Mouse (Mus musculus): ENCODE data around the gene Ccdc12. TPM values are rescaled to one million over a fixed set of nuclear protein-coding genes. Genes with fewer than 3 reads are reported as not detected.
"Not testable (repeated sequence)": the region's sequence is repeated elsewhere in the genome, so short reads cannot be mapped to it uniquely, and the experiment has no call there.

Ccdc12 gene
- total RNA-seq, 1 experiment from 2014 or later: 60.4 TPM

DNA sequence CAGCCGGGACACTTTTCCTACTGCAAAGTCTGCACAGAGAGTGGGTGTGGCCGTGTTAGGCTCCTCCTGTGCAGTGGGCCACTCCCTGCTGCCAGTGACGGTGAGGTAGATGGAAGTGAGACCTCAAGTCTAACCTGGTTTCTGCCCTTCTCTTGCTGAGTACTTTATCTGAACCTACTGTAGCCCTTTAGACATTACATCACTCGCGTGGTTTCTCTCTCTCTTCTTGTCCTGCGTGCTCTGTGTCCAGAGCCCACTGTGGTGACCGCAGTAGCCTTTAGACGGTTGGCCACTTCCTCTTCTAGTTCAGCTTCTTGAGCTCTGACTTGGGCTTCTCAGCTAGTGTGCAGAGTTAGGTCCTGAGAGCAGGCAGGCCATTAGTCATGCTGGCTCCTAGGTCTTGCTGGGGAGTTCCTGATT is 20.2 kb downstream of the Ccdc12 start:
- DNase-seq: no peak

- DNase-seq: no peak
Measured at GRCm38 (mm10) chr9:110678886-110679285, 22.6 kb downstream of the Ccdc12 start.

- DNase-seq: no peak
Measured at GRCm38 (mm10) chr9:110680736-110681507, 24.6 kb downstream of the Ccdc12 start.

- peak; percentile 66 for DNase-seq
Measured at GRCm38 (mm10) chr9:110681817-110682216, 25.5 kb downstream of the Ccdc12 start.

- peak; percentile 64 for DNase-seq
Measured at GRCm38 (mm10) chr9:110682255-110682654, 26.0 kb downstream of the Ccdc12 start.

DNA sequence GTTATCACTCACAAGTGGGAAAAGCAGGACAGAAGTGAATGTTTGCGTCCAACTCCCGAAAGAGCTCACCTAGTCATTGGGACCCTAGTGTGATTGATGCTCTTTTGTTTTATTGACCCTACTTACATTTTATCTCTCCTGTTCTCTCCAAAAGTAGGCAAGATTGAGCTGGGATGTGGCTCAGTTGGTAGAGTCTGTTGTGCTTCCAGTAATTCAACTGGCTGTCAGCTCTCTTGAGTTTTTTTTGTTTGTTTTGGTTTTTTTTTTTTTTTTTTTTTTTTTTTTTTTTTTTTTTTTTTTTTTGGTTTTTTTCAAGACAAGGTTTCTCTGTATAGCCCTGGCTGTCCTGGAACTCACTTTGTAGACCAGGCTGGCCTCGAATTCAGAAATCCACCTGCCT is 26.4 kb downstream of the Ccdc12 start:
- not testable (repeated sequence) for DNase-seq

DNA sequence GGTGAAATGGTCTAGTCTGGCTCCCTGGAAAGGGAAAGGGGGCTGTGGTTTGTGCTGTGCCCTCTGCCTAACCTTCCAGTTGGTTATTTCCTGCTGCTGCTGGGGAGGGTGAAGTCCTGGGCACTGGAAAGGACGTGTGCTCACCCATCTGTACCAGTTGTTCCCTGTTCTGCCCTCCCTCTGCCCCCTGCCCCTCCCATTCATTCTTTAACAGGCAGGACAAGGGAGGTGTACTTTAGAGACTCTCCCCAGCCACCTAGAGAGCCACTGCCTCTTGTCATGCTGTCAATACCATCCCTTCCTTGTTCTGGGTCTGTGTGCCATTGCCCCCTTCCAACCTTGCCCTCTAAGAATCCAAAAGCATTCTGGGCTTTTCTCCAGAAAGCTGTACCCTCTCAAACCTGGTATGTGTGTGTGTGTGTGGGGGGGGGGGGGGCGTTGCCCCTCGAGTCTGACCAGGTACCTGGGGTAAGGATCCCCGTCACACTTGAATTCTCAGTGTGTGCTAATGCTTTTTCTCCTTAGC is 27.3 kb downstream of the Ccdc12 start:
- no peak for DNase-seq

DNA sequence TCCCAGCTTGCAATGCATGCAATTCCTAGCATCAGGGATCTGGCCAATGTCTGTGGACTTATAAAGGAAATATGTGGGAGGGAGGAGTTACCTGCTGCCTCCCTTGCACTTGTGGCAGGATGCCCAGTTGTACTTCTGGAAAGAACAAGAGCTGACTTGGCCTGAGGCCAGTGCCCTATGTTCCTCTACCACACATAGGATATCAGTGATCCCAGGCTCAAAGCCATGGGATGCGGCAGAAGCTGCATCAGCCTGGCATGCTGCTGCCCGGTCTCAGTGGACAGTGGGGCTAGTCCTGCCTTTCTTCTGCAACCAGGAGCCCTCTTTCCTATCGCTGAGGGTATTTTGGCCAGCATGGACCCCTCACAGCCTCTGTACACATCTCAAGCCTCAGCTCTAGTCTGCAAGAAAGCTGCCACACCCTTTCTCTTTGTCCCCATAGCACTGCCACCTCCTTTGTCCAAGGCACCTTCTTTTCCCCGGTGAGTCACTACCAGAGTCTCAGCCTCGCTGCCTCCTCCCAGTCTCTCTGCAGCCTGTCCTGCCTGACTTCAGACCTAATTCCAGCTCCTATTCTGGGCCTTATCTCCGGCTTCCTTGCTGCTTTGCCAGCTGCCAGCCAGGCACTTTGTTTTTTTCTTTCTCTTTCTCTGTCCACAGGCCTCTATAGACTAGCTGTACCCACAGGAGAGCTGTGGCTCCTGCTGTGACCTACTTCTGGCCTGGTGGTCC is 28.0 kb downstream of the Ccdc12 start:
- peak; percentile 68 for DNase-seq

DNA sequence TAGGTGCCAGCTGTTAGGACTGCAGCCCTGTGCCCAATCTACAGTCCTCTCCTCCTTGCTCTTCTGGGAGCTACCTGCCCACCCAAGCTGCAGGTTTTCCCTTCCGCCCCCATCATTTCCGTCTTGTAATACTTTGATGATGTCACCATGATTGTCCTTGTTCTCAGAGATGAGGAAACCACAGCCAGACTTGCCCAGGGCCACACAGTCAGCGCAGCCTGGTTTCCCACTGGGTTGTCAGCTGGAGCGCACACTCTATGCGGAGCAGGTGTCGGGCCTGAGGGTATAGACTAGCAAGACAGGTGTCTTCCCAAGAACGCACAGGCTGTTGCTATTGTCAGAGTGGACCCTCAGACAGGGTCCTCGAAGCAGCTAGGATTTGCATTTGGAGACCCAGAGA is 28.9 kb downstream of the Ccdc12 start:
- DNase-seq: peak; percentile 77

DNA sequence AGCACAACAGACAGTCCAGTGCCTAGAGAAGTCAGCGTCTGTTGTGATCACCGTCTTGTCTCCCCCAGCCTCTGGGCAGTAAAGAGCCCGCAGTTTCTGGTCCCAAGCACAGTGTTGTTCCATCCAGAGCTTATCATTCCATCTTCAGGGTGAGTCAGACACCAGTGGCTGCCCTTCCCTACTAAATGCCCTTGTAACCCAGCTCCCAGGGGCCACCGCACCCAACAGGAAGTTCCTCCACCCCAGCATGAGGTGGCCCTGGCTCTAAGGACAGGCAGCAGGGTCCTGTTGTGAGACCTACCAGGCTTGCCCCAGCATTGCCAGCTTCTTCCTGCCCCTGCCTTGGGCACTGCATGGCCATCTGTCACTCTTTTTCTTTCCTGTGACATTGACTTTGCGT is 29.3 kb downstream of the Ccdc12 start:
- DNase-seq: peak; percentile 74

DNA sequence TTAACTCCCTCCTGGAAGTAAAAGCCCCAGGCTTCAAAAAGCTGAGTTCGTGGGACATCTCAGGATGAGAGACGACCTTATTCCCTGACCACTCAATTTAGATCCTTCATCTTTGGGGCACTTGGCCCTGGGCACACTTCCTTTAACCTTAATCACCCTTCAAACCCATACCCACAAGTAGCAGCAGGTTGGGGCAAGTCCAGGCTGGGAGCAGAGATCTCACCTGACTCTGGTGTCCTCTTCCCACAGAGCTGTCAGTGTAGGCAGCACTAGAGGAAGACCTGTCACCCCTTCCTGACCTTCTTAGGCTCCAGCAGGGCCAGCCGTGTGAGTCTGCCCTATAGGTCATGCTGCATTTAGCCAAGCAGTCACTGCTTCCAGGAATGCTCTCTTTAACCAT is 30.2 kb downstream of the Ccdc12 start:
- DNase-seq: no peak

GRCm38 (mm10) chr9:110687061-110687460 is 30.8 kb downstream of the Ccdc12 start:
- DNase-seq: no peak

GRCm38 (mm10) chr9:110687846-110688245 is 31.5 kb downstream of the Ccdc12 start:
- DNase-seq: peak; percentile 37

GRCm38 (mm10) chr9:110689261-110689779 is 33.0 kb downstream of the Ccdc12 start:
- no peak for DNase-seq

DNA sequence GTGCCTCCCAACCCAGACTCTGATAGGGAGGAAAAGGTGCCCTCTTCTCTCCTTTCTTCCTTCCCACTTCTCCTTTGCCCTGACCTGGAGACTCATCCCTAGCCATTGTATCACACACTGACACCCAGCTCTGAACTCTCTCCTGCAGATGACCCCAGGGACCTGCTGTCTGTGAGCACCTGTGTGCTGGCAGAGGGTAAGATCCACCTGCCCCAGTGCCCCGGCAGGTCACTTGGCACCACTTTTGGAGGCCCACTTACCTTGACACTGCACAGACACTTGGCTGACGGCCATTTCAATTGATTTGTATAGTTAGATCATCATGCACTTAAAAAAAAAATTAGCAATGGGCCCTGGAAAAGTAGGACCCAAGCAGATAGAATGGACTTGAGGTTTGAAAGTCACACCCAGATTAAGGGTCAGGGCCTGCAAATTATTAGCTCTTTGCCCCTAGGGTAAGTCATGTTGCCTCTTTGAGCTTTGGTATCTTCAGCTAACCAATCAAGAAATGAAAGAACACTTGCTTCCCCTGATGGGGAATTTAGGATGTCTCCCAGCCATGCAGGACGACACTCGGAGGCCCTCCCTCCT is 39.0 kb downstream of the Ccdc12 start:
- no peak for DNase-seq

DNA sequence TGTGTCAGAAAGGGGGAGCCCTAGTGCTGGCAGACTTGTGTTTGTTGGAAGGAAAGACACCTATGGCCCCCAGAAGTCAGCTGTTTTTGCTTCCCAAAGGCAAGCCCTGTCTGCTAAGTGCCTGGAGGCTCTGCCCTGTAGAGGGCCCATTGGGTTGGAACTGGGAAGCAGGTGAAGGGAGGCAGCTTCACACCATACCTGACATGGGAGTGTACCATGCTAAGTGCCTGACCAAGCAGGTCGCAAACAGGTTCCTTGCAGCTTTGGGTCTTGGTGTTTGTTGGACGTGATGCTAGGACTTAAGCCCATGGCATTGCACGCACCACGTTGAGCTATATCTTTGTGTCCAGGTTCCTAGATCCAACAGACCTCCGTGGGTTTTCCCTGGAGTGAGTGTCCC is 40.1 kb downstream of the Ccdc12 start:
- no peak for DNase-seq

DNA sequence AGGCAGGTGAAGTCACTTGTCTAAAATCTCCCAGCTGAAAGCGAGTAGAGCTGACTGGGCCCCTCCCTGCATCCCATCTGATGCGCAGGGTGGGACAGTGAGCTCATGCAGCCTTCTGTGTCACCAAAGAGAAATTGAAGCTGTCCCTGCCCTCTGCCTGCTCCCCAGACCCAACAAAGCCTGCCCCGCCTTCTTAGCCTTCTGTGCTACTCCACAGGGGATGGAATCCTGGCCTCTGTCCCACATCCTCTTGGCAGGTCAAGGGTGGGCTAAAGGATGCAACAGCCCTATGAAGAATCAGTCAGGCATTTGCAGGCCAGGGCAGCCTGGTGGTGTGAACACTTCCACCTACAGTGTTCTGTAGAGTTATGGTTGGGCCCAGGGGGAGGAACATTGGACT is 41.2 kb downstream of the Ccdc12 start:
- DNase-seq: peak; percentile 49

GRCm38 (mm10) chr9:110699574-110699973 is 43.3 kb downstream of the Ccdc12 start:
- DNase-seq: no peak

DNA sequence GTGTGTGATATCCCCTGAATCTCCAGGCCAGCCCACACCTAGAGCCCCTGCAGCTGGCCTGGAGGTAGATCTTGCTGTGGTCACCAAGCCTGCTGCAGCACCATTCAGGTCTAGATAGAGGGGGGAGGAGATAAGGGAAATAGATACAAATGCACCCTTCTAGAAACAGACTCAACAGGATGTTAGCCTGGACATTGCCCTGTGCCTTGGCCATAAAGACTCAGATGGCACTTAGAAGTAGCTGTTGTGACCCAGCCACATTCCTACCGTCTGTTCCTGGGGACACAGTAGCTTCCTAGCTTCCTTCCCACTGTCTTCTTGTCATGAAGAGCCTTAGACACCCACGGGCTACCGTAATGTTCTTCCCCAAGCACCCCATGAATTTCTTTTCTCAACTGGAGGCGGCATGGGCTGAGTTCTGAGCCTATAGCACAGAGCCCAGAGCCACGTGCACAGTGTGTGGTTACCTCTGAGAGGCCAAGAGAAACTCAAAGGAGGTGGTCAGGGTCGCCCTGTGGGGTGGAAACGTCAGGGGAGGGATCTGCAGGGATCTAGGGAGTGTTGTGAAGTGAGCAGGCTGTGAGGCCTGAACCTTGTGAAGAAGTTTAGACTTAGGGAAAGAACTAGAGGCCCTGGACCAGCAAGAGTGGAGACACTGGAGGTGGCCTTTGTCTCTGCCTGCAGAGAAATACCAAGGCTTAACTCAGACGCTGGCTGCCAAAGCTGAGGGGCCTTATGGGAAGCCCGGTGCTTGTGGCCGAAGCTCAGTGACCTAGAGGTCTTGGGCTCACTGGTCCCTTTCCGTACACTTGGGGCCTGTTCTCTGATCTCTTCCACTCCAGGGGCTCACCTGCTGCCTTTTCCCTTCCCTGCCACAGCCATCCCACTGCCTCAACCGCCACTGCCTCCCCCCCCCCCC is 45.1 kb downstream of the Ccdc12 start:
- no peak for DNase-seq

- peak; percentile 56 for DNase-seq
Measured at GRCm38 (mm10) chr9:110702848-110703247, 46.5 kb downstream of the Ccdc12 start.

DNA sequence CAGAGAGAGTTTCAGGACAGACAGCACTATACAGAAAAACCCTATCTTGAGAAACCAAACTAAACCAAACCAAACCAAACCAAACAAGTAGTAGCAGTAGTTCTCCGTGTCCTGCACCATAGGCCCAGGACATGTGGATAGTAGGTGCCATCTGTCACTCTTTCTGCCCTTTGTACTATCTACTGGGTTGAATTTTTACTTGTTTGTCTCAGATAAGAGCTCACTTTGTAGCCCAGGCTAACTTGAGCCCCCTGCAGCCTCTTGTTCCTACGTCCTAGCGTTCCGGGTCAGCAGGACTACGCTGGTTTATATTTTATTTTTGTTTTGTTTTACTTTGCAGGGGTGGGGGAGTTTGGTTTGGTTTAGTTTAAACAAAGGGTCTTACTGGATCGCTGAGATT is 47.6 kb downstream of the Ccdc12 start:
- no peak for DNase-seq

GRCm38 (mm10) chr9:110706784-110707183 is 50.5 kb downstream of the Ccdc12 start:
- no peak for DNase-seq

Measured in adrenal gland, postnatal 14 days (tissue).